9 mouse cellular contexts compared by ENCODE assay signal in the genomic region with DNA sequence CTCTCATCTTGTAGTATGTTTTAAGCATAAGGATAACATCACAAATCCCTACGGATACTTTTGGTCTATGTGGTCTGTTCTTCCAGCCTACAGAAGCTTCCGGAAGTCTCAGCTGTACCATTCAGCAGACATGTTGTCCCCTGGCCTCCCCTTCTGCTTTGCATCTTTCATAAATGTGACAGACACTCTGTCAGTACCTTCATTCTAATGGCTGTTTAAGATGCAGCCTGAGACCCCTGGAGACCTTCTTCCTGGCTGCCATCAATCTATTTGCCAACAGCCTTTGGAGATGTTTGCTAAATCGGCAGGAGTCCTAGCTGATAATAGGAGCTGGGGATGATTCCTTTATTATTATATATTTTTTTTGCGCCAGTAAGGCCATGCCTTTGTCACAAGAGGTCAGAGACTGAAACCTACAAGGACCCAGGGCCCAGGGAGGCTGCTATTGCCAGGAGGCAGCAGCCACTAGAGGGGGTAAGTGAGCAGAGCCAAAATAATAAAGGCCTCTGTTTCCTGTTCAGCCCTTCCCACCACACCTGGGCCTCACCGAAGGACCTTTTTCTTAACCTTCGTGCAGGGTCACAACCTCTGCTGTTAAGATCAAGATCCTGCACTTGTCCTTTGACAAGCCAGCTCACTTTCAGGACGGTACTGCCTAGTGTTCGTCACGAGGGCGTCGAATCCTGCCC. TPM values are rescaled to one million over a fixed set of nuclear protein-coding genes. Genes with fewer than 3 reads are reported as not detected.
A peak's percentile ranks its signal among the peaks of the same experiment; 100 is the strongest.
DNase-seq lines count a peak whose midpoint lies in the region; ATAC-seq and TF ChIP-seq lines count a peak whose summit lies in the region.
"Had no signal": no experiment of that assay in that cellular context is flagged by ENCODE, and none has a peak within 500 bp of the region (broad histone marks: within the 10 kb centered on the region; RNA-seq: fewer than 3 reads in every experiment).

No protein-coding gene starts in this region.

- peak; percentile 65 for TF ChIP-seq CTCF in gastrocnemius, adult 2 months (IDR thresholded peaks at IDR 0.05)

- H3K4me1 ChIP-seq in intestine, embryonic 15.5 days (replicated peaks): no peaks in the 10 kb centered on the region
- peaks cover 10% of the 10 kb centered on the region; the same call in 1 of the 2 replicates for H3K4me1 ChIP-seq in neural tube, embryonic 13.5 days (replicated peaks)
- H3K4me1 ChIP-seq: limb, embryonic 12.5 days had no signal

- H3K36me3 ChIP-seq in intestine, embryonic 15.5 days: no peaks in the 10 kb centered on the region
- H3K36me3 ChIP-seq in neural tube, embryonic 13.5 days: no peaks in the 10 kb centered on the region
- H3K36me3 ChIP-seq: limb, embryonic 12.5 days had no signal

- 51% methylated on average over 11 of the region's 11 CpGs for WGBS in intestine, embryonic 15.5 days
- WGBS in neural tube, embryonic 13.5 days: 61% methylated on average over 11 of the region's 11 CpGs

- no peak overlapping the region for H3K27ac ChIP-seq in gastrocnemius, adult 2 months
- H3K27ac ChIP-seq in intestine, embryonic 15.5 days: no peak overlapping the region
- peak overlapping the region; percentile 33 for H3K27ac ChIP-seq in neural tube, embryonic 13.5 days (replicated peaks)
- H3K27ac ChIP-seq: limb, embryonic 12.5 days had no signal

- H3K27me3 ChIP-seq in intestine, embryonic 15.5 days (replicated peaks): no peaks in the 10 kb centered on the region
- no peaks in the 10 kb centered on the region for H3K27me3 ChIP-seq in neural tube, embryonic 13.5 days
- H3K27me3 ChIP-seq: limb, embryonic 12.5 days had no signal

- no peak overlapping the region for H3K4me2 ChIP-seq in intestine, embryonic 15.5 days (replicated peaks)
- H3K4me2 ChIP-seq in neural tube, embryonic 13.5 days: no peak overlapping the region
- H3K4me2 ChIP-seq: limb, embryonic 12.5 days had no signal

- no peak for DNase-seq in gastrocnemius, adult 2 months
- no peak for DNase-seq in gastrocnemius, adult 18-20 months (ENCODE audit: low spot score)
- peak; percentile 52 for DNase-seq in A20 (ENCODE audit: low read depth, low spot score)
- DNase-seq in adrenal gland, postnatal 14 days: peak; percentile 66
- no peak for DNase-seq in cerebellum, adult 11-12 months

- H3K9me3 ChIP-seq in intestine, embryonic 15.5 days: no peaks in the 10 kb centered on the region
- no peaks in the 10 kb centered on the region for H3K9me3 ChIP-seq in neural tube, embryonic 13.5 days
- H3K9me3 ChIP-seq: limb, embryonic 12.5 days had no signal

- no peak overlapping the region for H3K9ac ChIP-seq in intestine, embryonic 15.5 days
- no peak overlapping the region for H3K9ac ChIP-seq in neural tube, embryonic 13.5 days
- H3K9ac ChIP-seq: limb, embryonic 12.5 days had no signal

- H3K4me3 ChIP-seq in gastrocnemius, adult 2 months: no peak overlapping the region
- H3K4me3 ChIP-seq in intestine, embryonic 15.5 days (replicated peaks): no peak overlapping the region
- H3K4me3 ChIP-seq in neural tube, embryonic 13.5 days: no peak overlapping the region
- H3K4me3 ChIP-seq: limb, embryonic 12.5 days had no signal

- ATAC-seq in intestine, embryonic 15.5 days: peak; percentile 75
- no peak for ATAC-seq in neural tube, embryonic 13.5 days (ENCODE audit: low read depth)
- ATAC-seq in erythroblast, adult 5-6 weeks (replicated peaks; ENCODE audit: low FRiP score, poor library complexity, severe bottlenecking): no peak

- intact Hi-C loops in gastrocnemius, adult 2 months (cut with DNase I): no loop called here

RNA-seq across cellular contexts. Expression of gene Dusp27, which starts 24.7 kb away (rescaled TPM):
- 10 to 100 TPM; 68.9 to 69.3 TPM for total RNA-seq in gastrocnemius, adult 2 months (2021)
- total RNA-seq in gastrocnemius, adult 18-20 months (2021): 10 to 100 TPM; 59.5 to 83.2 TPM
- 0.07 and 0.26 TPM in 2 replicates for total RNA-seq in adrenal gland, postnatal 14 days (2021)
- polyA plus RNA-seq in intestine, embryonic 15.5 days (2015; fragmentation: Nextera tagmentation; extraction: Ambion mirVana): 1.8 TPM in 2 replicates
- 1.6 and 2.3 TPM in 2 replicates for polyA plus RNA-seq in neural tube, embryonic 13.5 days (2015; fragmentation: Nextera tagmentation; extraction: Ambion mirVana)
- total RNA-seq in erythroblast, adult 5-6 weeks (2015; ENCODE audit: low replicate concordance): not detected in 2 replicates
- not detected in 2 replicates for total RNA-seq in erythroblast, adult 5-6 weeks (2017; ENCODE audit: low replicate concordance)

RNA-seq across cellular contexts. Expression of gene Gpa33, which starts 27.0 kb away (rescaled TPM):
- total RNA-seq in gastrocnemius, adult 2 months (2021): not detected
- not detected for total RNA-seq in gastrocnemius, adult 18-20 months (2021)
- 0.15 TPM in 1 of 2 replicates, not detected in the other for total RNA-seq in adrenal gland, postnatal 14 days (2021)
- polyA plus RNA-seq in intestine, embryonic 15.5 days (2015; fragmentation: Nextera tagmentation; extraction: Ambion mirVana): 59.8 and 60.2 TPM in 2 replicates
- polyA plus RNA-seq in neural tube, embryonic 13.5 days (2015; fragmentation: Nextera tagmentation; extraction: Ambion mirVana): not detected in 2 replicates
- total RNA-seq in erythroblast, adult 5-6 weeks (2015; ENCODE audit: low replicate concordance): not detected in 2 replicates
- not detected in 2 replicates for total RNA-seq in erythroblast, adult 5-6 weeks (2017; ENCODE audit: low replicate concordance)

Comparison
In these comparisons a context has a peak if more than half of its experiments do, and no peak if none do; other contexts are left out.
1. DNase-seq: peak in A20 (single experiment) and adrenal gland, postnatal 14 days (single experiment); none in gastrocnemius, adult 2 months (single experiment), gastrocnemius, adult 18-20 months (single experiment) and cerebellum, adult 11-12 months (single experiment).
2. RNA of gene Dusp27, which starts 24.7 kb away (total RNA-seq): 59.5 to 83.2 TPM in gastrocnemius, adult 18-20 months and 68.9 to 69.3 TPM in gastrocnemius, adult 2 months; 0.07 to 0.26 TPM in adrenal gland, postnatal 14 days and not detected in erythroblast, adult 5-6 weeks; every median in the first group is over 10 times any median in the second.